Mouse (Mus musculus) cerebellum, postnatal 4 days (tissue): ENCODE measurements around the gene 1110004F10Rik.

ENCODE experiments used
- DNase-seq, 2 experiments: peaks; one replicate each; pipeline ENCODE4 v3.0.0; 2022; ENCODE audit warnings: low spot score in 2 of 2, mixed read lengths in 1 of 2

Gene 1110004F10Rik

DNA sequence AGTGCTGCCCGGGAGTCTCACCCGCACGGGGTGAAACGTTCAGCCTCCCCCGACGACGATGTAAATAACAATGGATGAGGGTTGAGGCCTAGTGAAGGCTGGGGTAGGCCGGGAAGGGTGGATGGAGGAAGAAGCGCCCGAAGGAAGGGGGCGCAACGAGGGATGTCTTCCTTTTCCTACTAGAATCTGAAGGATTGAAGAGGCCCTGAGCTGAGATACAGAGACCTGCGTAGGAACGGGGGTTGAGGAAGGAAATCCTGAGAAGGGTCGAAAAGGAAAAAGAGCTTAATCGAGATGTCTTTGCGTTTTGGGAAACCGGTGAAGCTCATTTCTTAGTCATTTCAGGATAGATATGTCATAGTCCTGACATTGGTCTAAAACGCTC lies 54.3 kb downstream of the 1110004F10Rik start:
- DNase-seq: no peak

DNA sequence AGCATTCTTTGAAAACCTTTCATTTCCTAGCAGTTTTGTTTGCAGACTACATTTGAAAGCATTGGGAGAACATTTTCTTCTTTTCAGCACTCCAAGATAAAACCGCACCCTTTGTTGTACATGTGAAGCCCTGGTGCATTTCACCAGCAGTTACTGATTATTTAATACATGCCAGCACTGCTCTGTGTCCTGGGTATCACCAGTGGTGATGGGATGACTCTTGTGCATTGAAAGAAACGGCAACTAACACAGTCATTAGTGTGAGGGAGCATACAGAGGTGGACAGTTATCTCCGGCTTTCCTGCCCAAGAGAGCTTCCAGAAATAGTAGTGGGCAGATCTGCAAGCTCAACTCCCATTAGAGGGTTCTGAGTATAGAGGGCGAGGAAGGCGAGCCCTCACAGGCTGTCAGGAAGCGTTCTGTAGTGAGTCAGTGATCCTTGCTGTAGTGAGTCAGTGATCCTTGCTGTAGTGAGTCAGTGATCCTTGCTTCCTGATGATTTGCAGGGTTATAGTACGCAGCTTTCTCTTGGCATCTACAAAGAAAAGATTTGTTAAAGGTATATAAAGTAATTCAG lies 60.8 kb downstream of the 1110004F10Rik start:
- DNase-seq: no peak

DNA sequence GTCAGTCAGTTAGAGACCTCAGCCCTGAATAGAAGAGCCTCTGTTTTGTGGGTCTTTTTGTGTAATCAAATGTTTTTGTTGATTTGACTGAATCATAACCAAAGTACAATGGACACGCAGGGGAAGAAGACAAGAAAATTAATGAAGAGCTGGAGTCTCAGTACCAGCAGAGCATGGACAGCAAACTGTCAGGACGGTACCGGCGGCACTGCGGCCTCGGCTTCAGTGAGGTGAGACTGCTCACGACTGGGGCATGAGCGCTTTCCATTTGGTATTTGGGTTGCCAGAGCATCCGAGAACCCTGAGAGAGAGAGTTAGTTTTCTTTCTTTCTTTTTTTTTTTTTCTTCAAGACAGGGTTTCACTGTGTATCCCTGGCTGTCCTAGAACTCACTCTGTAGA lies 63.9 kb downstream of the 1110004F10Rik start:
- no peak for DNase-seq

DNA sequence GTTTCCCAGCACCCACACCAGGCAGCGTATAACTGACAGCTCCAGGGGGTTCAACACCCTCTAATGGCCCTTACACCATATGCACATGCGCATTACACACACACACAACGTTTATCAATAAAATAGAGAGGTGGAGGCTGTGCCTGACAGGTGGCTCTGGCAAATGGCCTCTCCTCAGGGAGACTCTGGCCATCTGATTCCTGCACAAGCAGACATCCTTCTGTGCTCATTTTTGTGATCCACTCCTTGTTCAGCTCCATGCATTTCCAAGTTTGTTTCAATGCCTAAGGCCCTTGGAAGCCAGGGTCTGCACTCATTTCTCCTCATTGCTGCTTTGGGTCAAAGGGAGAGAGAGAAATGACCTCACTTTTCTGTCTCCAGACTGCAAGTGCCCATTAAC lies 71.5 kb downstream of the 1110004F10Rik start:
- DNase-seq: no peak

DNA sequence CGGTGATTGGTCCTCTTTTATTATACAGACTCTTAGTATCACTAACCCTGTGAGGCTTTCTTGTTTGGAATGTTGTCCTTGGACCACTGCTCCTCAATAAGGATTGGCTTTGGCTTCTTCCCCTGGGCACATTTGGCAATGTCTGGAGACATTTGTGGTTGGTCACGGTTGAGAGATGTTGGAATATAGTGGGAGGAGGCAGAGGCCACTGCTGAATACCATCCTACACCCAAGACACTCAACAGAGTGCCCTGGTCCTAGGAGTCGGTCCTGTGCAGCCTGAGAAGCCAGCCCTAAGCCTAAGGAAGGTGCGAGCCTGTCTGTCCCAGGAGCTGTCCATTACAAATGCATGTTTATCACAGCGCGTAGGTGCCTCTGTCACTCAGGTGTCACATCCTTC lies 72.3 kb downstream of the 1110004F10Rik start:
- no peak for DNase-seq

DNA sequence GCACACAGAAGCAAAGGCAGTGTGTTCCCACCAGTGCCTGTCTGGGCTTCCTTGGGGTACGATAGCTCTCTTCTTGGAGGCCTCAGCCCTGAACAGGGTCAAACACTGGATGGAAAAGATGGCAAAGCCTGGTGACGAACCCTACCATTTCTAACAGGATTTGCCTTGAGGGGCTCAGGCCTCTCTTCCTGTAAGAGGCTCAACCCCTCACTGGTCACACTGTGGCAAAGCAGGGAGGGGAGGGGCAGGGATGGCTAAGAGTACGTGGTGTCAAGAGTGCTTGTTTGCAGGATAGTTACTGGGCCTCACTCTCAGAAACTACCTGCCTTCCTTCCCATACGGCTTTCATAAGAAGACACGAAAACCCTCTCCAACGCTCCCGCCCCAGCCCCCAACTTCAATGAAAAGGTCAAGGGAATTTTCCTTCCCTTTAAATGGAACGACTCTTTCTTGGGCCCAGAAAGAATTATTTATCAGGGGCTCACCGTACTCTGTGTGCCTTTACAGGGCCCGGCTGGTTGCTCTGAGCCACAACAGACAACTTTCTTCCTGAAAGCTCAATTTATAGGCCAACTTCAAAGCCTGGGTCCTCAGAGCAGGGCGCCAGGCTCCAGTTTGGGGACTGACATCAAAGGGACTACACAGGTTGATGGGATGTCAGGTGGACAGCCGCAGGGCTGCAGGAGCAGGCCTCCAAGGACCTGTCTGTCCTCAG lies 76.2 kb downstream of the 1110004F10Rik start:
- DNase-seq: no peak

DNA sequence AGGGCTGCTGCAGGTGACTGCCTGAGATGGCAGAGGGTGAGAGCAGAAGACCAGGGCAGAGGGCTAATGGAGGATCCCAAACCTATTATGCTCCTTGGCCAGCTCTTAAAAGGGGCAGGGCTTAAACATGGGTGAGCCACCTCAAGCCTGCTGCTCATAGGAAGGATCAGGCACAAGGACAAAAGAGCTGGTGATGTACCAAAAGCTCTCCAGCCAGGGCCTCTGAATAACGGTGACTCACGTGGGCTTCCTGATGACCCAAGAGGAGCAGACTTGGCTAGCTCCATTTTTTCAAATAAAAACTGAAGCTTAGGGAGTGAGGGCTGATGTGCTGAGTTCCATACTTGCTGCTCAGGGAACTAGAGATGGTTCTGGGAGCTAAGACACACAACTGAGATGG lies 76.8 kb downstream of the 1110004F10Rik start:
- no peak for DNase-seq

DNA sequence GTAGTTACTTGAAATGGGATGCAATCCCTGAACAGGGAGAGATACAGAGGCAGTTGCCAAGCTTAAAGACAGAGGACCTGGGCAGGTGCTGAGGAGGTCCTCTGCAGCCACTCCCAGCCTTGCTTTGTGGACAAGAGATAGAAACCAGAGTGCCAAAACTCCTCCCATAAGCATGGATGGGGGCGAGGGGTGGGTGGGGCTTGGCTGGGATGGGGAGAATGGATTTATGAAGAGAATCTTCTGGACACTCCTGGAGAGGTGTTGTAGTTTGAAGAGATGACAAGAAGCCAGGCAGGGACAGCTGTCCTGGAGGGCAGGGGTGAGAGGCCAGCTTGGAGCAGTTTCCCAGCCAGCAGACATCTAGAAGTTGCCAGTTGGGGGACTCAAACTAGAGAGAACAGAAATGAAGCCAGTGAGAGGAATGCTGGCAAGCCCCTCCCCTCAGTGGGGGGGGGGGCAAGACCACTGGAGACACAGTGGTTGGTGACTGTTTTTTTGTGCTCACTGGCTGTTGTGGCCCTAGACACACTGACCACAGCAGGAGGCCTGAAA lies 80.2 kb downstream of the 1110004F10Rik start:
- DNase-seq: no peak

DNA sequence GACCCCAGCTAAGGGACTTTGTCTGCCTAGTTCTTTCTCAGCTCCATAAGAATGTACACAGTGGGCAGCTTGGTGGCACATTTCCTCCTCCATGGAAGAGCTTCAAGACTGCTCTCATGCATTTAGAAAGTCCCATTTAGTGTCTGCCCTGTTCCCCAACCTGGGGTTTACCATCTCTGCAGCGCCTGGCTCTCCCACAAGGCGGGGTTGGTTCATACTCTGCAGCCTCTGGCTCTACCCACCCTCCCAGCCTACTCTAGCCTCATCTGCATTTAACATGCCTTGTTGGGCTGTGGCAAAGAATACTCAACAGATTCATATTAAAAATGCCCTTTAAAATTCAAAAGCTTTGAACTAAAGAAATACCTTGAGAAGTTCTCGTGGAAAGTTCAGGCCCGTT lies 81.5 kb downstream of the 1110004F10Rik start:
- DNase-seq: no peak

DNA sequence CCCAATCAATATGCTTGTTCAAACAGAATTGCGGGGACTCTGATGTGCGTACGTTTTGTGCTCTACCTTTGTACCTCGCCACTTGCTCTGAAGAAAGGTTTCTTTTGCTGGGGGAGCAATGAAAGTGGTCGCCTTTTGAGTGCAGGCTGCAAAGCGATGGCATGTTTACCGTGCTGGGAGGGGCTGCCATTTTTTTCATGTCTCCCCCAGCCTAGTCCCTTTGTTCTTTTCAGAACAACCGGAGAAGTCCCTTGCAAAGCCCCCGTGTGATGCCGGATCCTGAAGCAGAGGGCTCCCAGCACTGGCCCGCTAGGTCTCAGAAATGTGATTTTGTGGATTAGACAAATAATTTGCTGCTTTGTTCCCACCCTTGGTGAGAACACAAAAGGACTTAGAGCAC lies 82.0 kb downstream of the 1110004F10Rik start:
- no peak for DNase-seq

DNA sequence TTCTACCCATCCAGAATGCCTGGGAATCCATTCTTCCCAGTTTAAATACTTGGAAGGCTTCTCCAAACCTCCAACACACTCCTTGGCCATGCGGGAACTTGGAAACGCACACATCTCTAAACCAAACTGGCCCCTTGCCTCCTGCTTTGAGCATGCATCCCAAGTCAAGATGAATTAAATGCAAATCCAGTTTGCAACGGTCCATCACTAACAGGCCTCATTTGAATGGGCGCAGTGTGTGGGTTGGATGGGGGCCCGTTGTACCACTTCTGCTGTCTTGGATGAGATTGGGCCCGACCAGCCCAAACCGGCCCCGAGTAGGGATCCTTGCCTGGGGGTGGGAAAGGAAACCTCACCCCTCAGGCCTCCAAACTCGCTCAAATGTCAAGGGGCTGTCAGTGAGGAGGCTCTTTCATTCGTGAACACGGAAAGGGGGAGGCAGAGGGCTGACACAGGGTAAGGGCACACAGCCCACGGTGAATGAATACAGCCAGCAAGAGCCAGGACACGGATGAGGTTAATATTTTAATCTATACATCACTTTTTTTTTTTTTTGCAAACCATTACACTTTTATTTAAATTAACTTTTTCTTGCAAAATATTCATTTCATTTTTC lies 83.9 kb downstream of the 1110004F10Rik start:
- DNase-seq: peak in 1 of 2 experiments; percentile 74

DNA sequence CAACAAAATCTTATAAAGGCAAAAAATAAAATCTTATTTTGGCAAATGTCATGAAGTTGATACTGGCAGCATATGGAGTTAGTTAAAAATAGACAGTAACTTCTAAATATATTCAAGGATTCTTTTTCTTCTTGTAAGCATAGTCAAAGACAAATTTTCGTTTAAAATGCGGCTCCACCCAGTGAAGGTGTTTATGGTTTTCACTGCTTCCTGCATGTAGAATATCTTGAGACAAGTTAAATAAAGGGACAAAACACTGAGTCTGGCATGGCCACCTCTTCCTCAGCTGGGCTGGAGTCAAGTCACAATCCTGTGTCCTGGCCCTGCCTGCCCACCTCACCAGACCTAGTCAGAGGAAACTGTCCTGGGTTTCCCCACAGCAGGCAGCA lies 84.4 kb downstream of the 1110004F10Rik start:
- DNase-seq: no peak

DNA sequence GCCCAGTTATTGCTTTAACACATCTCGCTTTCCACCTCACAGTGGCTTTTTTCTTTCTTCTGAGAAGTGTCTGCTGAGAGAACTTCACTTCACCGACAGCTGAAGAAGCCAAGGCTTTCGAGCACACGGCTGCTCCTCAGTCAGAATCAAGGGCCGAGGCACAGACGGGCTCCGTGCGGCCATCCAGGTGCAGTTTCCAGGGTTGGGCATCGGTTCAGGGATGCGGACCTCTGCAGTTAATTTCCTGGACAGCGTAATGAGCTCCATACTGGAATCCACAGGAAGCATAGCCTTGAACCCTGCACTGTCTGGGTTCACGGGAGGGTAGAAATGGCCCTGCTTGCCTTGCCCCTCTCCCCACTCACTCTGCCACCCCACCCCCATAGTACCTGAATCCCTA lies 84.9 kb downstream of the 1110004F10Rik start:
- no peak for DNase-seq

DNA sequence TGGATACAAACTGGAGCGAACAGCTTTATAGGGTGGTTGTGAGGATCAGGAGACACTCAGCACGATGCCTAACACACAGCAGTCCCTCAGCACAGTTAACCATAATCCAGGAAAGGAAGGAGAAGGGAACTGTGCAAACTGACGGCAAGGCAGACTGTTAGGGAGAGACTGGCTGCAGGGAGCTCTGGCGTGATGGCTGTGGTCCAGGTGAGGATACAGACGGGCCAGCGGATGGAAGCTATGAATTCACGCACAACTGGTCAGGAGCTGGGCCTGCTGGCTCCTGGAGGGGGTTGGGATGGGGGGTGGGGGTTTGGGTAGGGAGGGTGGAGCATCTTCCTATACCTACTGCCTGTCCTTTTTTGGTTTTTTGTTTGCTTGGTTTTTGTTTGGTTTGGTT lies 86.5 kb downstream of the 1110004F10Rik start:
- DNase-seq: peak in 1 of 2 experiments; percentile 44

DNA sequence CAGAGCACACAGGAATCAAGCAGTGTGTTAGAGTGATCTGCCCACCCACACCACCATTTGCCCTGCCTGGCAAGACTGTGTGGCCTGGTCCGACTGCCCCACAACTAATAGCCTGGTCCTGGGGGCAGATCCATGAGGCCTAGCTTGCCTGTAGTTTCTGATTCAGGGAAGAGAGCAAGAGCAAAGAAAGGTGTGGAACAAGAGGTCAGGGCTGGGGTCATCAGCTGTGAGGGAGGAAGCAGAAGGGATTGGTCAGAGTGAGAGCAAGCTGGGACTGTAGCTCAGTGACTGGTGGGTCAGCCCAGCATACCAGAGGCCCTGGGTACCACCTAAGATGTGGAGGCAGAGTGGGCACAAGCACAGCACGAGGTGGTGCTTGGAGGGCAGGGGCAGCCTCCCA lies 87.9 kb downstream of the 1110004F10Rik start:
- DNase-seq: no peak

DNA sequence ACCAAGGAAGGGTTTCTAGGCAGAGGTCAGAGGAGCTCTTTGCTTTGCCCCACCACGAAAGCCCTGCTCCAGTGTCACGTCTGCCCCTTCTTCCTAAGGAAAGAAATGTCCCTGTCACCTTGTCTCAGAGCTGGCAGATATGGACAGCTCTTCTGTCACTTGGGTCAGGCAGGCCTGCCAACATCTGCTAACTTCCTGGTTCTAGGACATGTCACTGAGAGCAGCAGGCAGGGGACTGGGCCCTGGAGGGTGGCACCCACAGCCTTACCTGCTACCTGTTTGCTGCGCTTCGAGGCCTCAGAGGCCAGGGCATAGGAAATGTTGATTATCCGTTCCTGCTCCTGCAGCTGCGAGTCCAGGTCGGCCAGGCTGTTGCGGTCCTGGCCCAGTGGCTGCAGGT lies 89.1 kb downstream of the 1110004F10Rik start:
- no peak for DNase-seq

DNA sequence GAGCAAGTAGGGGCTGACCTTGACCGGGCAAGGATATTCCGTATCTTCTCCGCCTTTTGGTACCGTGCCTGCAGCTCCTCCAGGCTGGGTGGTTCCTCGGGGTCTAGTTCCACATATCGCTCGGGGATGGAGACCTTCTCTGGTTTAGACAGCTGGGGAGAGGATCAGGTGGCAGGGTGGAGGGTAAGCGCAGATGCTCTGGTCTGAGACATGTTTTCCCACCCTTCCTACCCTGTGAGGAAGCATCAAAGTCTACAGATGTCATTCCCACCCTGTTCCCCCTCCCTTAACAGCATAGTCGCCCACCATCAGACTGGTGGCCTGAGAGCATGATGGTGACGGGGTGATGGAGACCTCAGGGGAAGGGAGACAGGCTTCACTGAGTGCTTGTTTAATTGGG lies 90.2 kb downstream of the 1110004F10Rik start:
- DNase-seq: no peak

DNA sequence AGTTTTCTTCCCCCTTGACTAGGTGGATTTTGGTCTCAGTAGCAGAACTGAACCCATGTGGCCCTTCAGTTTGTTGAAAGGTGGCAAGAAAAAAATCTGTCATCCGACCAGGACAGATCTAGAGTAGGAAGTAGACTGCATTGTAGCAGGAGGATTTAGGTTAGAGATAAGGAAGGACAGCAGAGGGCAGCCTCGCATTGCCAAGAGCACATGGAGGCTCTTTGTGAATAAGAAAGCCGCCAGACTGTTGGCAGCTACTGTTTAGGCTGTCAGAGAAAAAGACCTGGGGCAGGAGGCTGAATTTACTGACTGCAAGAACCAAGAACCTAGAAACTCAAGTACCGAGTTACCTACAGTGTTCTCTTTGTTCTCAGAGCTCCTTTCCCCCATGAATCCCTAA lies 92.2 kb downstream of the 1110004F10Rik start:
- DNase-seq: peak in 1 of 2 experiments; percentile 44

DNA sequence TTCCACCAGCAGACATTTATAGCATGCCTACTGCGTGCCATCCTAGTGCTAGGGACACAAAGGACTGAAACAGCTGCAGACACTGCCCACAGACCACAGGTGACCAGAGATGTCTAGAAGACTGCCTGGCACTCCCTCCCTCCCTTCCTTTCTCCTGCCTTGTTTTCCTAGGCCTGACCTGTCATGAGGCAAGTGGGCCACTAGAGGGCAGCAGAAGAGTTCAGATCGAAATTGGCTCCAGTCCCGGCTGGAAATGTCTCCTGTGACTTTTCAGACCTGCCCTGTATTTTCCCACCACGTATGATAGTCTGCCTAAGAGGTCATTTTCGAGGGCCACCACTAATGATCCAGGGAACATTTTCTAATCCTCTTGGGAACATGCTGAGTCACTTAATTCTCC lies 92.9 kb downstream of the 1110004F10Rik start:
- DNase-seq: peak; percentile 79 to 90

DNA sequence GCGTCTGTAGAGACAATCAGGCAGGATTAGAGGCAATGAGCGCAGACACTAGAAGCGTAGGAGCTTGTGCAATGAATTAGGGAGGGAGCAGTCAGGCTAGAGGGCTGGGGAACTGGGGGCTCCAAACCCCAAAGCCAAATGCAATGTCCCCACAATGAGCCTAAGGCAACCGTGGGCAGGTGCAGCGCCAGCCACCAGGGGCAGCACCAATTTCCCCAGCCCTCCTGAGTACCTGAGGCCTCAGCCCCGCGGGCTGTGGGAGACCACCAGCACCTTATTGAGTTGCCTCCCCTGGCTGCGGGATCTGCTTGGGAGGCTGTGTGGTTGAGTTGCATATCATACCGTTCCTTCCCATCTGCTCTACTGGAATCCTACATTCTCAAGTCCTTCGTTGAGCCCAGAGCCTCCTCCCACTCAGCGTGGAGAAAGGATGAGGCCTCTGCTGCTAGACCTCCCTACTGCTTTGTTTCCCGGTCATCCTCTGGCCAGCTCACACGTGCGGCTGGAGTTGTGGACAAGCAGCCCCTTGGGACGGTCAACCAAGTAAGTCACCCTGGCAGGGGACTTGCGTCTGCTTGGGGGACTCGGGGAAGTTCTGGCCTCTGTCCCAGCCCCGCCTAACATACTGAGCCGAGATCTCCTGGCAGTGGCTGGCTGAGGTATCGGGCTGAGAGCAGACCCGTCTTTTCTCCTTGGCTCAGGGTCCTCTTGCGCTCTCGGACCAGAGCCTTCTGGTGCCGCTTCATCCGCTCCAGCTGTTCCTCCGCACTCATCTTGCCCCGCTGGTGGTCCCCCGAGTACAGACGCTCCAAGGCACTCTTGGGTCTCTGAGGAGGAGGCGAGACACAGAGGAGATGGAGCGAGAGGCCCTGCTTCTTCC lies 95.5 kb downstream of the 1110004F10Rik start:
- DNase-seq: peak in 1 of 2 experiments; percentile 21

DNA sequence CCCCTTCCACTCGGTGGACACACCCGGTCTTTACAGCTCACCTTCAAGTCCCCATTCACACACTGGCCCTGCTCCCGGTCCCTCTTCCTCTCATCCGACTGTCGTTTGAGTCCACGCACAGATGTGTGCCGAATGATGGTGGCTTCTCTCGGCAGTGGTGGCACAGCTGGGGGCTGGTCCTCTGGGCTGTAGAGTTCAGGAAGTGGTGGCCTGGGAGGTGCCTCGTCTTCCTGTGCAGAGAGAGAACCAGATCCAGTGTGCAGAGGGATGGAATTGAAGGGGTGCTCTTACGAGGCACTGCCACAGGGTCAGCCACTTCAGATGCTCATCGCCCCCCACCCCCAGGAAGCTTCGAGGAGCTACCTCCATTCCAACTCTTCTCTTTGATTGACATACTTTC lies 98.0 kb downstream of the 1110004F10Rik start:
- DNase-seq: no peak

DNA sequence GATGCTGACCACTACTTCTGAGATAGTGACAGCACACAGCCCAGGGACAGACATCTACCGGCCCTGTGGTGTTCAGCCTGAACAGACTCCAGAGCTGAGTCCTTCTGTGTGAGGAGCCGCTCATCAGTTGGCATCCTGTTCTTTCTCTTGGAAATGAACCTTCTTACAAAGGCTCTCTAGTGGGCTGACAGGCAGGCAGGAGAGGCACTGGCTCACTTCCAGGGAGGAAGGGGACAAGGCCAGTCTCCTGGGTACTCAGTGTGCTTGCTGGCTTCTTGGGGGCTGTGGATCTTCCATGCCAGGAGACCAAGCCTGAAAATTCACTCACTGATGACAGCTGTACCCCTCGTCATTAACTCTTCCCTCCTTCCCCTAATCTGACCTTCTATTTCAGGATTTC lies 98.5 kb downstream of the 1110004F10Rik start:
- DNase-seq: no peak
